Mouse (Mus musculus) embryonic fibroblast, embryonic 13.5 days (primary cell): ENCODE results near the gene Rec8.

Source experiments
- CTCF ChIP-seq: IDR thresholded peaks from 2 replicates; pipeline ENCODE4 v1.5.1; 2011; ENCODE audit warnings: mild to moderate bottlenecking, control low read depth, low read length, moderate library complexity, borderline replicate concordance; ENCODE audit not compliant: insufficient read depth
- POLR2A ChIP-seq: IDR thresholded peaks from 2 replicates; pipeline ENCODE4 v1.6.1; 2011; ENCODE audit warnings: low read depth, mild to moderate bottlenecking, control low read depth, low read length, moderate library complexity

DNA sequence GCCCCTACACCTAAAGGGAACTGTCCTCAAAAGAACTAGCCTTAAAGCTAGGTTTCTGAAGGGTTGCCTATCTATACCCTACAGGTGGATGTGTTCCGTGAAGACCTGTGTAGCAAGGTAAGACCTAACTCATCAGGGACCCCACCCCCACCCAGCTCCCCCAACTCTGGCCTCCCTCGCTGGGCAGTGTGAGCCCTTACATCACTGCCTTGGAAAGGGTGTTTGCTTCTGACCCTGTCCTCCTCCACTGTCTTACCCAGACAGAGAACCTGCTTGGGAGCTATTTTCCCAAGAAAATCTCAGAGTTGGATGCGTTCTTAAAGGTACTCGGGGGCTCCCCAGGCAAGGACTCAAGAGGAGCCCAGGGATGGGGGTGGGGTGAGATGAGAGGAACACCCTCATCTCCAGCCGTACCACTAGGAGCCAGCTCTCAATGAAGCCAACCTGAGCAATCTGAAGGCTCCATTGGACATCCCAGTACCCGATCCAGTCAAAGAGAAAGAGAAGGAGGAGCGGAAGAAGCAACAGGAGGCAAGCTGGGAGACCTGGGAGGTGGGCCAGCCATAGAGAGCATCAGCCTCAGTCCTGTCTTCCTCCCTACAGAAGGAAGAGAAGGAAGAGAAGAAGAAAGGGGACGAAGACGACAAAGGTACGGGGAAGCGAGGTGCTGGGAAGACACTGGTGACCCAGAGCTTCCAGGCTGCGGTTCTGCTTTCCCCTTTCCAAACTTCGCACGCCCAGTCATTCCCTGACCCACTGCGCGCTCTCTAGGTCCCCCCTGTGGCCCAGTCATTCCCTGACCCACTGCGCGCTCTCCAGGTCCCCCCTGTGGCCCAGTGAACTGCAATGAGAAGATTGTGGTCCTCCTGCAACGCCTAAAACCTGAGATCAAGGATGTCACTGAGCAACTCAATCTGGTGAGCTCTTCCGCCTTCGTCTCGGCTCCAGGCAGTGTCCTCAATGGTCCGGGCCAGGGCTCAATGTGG, 38.0 kb upstream of the Rec8 start:
- TF ChIP-seq CTCF, result no peak
- no peak for TF ChIP-seq POLR2A
